Mouse (Mus musculus) lung, postnatal 0 days (tissue): Measurements from ENCODE around the gene Tmc8.

Source experiments
- CTCF ChIP-seq: IDR thresholded peaks from 2 replicates; pipeline ENCODE4 v1.5.1; 2016; ENCODE audit warnings: antibody characterized with exemption, mild to moderate bottlenecking
- EP300 ChIP-seq: IDR thresholded peaks from 2 replicates; pipeline ENCODE4 v1.6.1; 2016; ENCODE audit warnings: antibody characterized with exemption, mild to moderate bottlenecking, control low read depth

DNA sequence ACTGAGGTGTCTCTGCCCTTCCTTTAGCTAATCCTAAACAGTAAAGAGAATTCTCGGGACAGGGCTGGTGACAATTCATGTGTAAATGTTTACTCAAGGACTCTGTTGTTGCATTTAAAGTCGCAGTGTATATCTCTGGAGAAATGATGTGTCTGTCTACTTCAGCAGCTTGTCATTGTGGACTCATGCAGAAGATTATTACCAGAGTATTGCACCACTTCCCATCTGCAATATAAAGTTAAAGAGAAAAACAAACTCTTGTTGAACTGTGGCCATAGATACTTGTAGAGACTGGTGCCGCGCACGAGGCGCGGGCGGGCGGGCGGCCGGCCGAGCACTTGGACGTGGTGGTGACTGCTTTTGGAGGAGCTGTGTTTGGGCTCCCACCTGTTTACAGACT lies 20.1 kb upstream of the Tmc8 start:
- TF ChIP-seq CTCF: no peak
- TF ChIP-seq EP300: no peak
